ENCODE assay signal across 7 mouse cellular contexts in genomic region chr2:3423841-3424578, GRCm38 (mm10). TPM values are rescaled to one million over a fixed set of nuclear protein-coding genes. Genes with fewer than 3 reads are reported as not detected.
DNase-seq lines count a peak whose midpoint lies in the region; ATAC-seq lines count a peak whose summit lies in the region.

Gene Dclre1c, plus strand, starts transcription at chr2:3424131.

- peak; percentile 94 for DNase-seq in adrenal gland, adult 2 months
- DNase-seq in embryo, embryonic 11.5 days (ENCODE audit: low read depth, low spot score), result peak; percentile 80
- peak; percentile 79 to 84 for DNase-seq in gastrocnemius, postnatal 36 days
- peak; percentile 90 to 91 for DNase-seq in left cerebral cortex, postnatal 36 days (ENCODE audit: low spot score in 2 of 2)
- peak; percentile 96 for DNase-seq in midbrain, embryonic 11.5 days (ENCODE audit: low spot score, missing footprints)
- peak; percentile 90 for DNase-seq in skeletal muscle tissue, adult 2 months (ENCODE audit: low read depth, low spot score)

- H3K9ac ChIP-seq in intestine, embryonic 16.5 days (ENCODE audit: low read depth, low read length), result peak within 1 kb of the TSS; percentile 70
- peak within 1 kb of the TSS; percentile 69 for H3K9ac ChIP-seq in midbrain, embryonic 11.5 days (ENCODE audit: low read length)

- 0 out of 2 replicates have a peak, but pooled peaks cover 9% of the 10 kb centered on the region for H3K4me1 ChIP-seq in intestine, embryonic 16.5 days (ENCODE audit: control insufficient read depth, insufficient read depth, low read length)
- peaks cover 13% of the 10 kb centered on the region for H3K4me1 ChIP-seq in midbrain, embryonic 11.5 days (ENCODE audit: control insufficient read depth, insufficient read depth, low read length)

- peak within 1 kb of the TSS; percentile 67 for H3K4me3 ChIP-seq in intestine, embryonic 16.5 days (ENCODE audit: low read length)
- peak within 1 kb of the TSS; percentile 70 for H3K4me3 ChIP-seq in midbrain, embryonic 11.5 days (ENCODE audit: low read depth, low read length)

- H3K9me3 ChIP-seq in intestine, embryonic 16.5 days (ENCODE audit: control insufficient read depth, low read length), result no peaks in the 10 kb centered on the region
- no peaks in the 10 kb centered on the region for H3K9me3 ChIP-seq in midbrain, embryonic 11.5 days (ENCODE audit: control insufficient read depth, low read length)

- no peaks in the 10 kb centered on the region; the same call in 1 of the 2 replicates for H3K27me3 ChIP-seq in intestine, embryonic 16.5 days (replicated peaks; ENCODE audit: control insufficient read depth, insufficient read depth, low read length)
- no peaks in the 10 kb centered on the region for H3K27me3 ChIP-seq in midbrain, embryonic 11.5 days (ENCODE audit: control insufficient read depth, insufficient read depth, low read length)

- H3K27ac ChIP-seq in intestine, embryonic 16.5 days (ENCODE audit: low read length), result no peak within 1 kb of the TSS
- no peak within 1 kb of the TSS for H3K27ac ChIP-seq in midbrain, embryonic 11.5 days (ENCODE audit: low read depth, low read length)

- ATAC-seq in intestine, embryonic 16.5 days, result peak; percentile 99
- peak; percentile 98 for ATAC-seq in midbrain, embryonic 11.5 days (ENCODE audit: low FRiP score)

- peak within 1 kb of the TSS; percentile 83 for H3K4me2 ChIP-seq in intestine, embryonic 16.5 days (ENCODE audit: low read depth, low read length)
- H3K4me2 ChIP-seq in midbrain, embryonic 11.5 days, result peak within 1 kb of the TSS; percentile 94

- H3K36me3 ChIP-seq in intestine, embryonic 16.5 days (ENCODE audit: control insufficient read depth, insufficient read depth, low read length), result no peaks in the 10 kb centered on the region
- H3K36me3 ChIP-seq in midbrain, embryonic 11.5 days (ENCODE audit: control insufficient read depth, insufficient read depth, low read length), result no peaks in the 10 kb centered on the region

- intact Hi-C loops in gastrocnemius, postnatal 36 days (cut with DNase I), result no loop called here
- intact Hi-C loops in left cerebral cortex, postnatal 36 days (cut with DNase I), result no loop called here

- 1% methylated on average over 29 of the region's 29 CpGs for WGBS in intestine, embryonic 16.5 days
- under 1% methylated on average over 29 of the region's 29 CpGs for WGBS in midbrain, embryonic 11.5 days

RNA-seq across cellular contexts. Expression of gene Dclre1c, which starts in this region (rescaled TPM):
- total RNA-seq in adrenal gland, adult 2 months (2021), result 1 to 10 TPM; 7.1 to 7.3 TPM
- 1.2 and 1.6 TPM in 2 replicates for polyA plus RNA-seq in adrenal gland, adult 2 months (2012; rRNA removed)
- 1 to 10 TPM; 1.8 to 2.7 TPM for total RNA-seq in gastrocnemius, postnatal 36 days (2021)
- polyA plus RNA-seq in intestine, embryonic 16.5 days (2015; fragmentation: Nextera tagmentation; extraction: Ambion mirVana), result 5.9 and 8.1 TPM in 2 replicates
- 10 to 100 TPM in 1 of 2 experiments, 1 to 10 TPM in 1; 8.8 to 15.5 TPM for total RNA-seq in left cerebral cortex, postnatal 36 days (2021)
- polyA plus RNA-seq in midbrain, embryonic 11.5 days (2014; fragmentation: Nextera tagmentation; extraction: Ambion mirVana), result 8.1 TPM in 2 replicates
